Comparison of ENCODE assay signal across 27 mouse cellular contexts in the genomic region with DNA sequence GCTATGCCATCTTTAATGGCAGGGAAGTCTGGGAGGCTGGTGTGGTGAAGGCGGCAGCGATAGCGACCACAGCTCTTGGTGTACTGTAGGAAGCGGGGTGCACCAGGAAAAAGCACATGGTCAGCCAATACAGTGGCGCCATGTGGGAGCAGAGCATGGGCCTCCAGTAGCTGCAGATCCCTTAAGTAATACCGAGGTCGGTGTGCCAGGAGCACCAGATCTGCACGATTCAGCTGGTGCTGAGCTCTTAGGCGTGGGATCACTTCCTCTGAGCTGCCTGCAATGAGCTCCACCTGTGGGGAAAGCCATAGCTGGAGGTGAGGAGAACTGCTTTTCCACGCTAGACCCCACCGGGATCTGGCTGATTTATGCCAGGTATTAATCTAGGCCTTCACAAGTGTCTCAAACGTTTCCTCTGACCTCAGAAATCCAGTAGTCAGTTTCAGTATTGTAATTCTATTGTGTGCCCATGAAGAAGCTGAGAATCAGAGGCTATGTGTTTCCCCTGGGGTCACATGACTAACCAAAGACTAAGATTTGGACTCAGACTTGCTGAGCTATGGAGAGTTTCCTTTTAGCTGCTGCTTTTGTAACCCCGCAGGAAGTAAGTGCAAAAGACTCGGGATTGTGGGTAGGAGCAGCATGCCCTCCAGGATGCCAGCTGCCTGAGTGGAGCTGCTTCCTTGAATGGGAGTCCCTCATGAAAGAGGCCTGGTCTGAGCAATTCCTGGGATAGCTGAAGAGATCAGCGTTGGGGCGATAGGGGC. TPM values are rescaled to one million over a fixed set of nuclear protein-coding genes. Genes with fewer than 3 reads are reported as not detected.
A peak's percentile ranks its signal among the peaks of the same experiment; 100 is the strongest.
DNase-seq lines count a peak whose midpoint lies in the region; ATAC-seq and TF ChIP-seq lines count a peak whose summit lies in the region.
"Had no signal": no experiment of that assay in that cellular context is flagged by ENCODE, and none has a peak within 500 bp of the region (broad histone marks: within the 10 kb centered on the region; RNA-seq: fewer than 3 reads in every experiment).

No protein-coding gene starts in this region.

- intact Hi-C loops in heart, postnatal 25 days (cut with DNase I) = no loop called here

- H3K9me3 ChIP-seq in liver, embryonic 15.5 days (replicated peaks) = no peaks in the 10 kb centered on the region
- H3K9me3 ChIP-seq in liver, embryonic 12.5 days (replicated peaks) = no peaks in the 10 kb centered on the region
- H3K9me3 ChIP-seq: kidney, embryonic 15.5 days; midbrain, embryonic 13.5 days; neural tube, embryonic 13.5 days had no signal

- ATAC-seq in liver, embryonic 15.5 days (ENCODE audit: insufficient read depth) = no peak
- no peak for ATAC-seq in liver, embryonic 12.5 days
- ATAC-seq: inflammation-experienced regulatory T-cells, adult 6 months; midbrain, embryonic 13.5 days had no signal

- peak; percentile 97 for DNase-seq in heart, adult 11 months
- no peak for DNase-seq in heart, postnatal 25 days (ENCODE audit: low spot score)
- DNase-seq in embryo, embryonic 9.5 days (ENCODE audit: extremely low spot score) = no peak
- no peak for DNase-seq in lung, postnatal 10 days
- DNase-seq: cerebellum, adult 9-10 months; heart, adult 2 months; kidney, postnatal 4 days; layer of hippocampus, adult 9-11 months; lung, adult 2 months; lung, postnatal 4 days; right cerebral cortex, postnatal 14 days; spleen, adult 18-20 months; thymus, adult 2 months had no signal

- no peak for TF ChIP-seq POLR2A in cortical plate, adult 2 months (IDR thresholded peaks at IDR 0.05; ENCODE audit: extremely low read depth, insufficient read depth, low read length)

- peaks cover 11% of the 10 kb centered on the region; the same call in 1 of the 2 replicates for H3K79me2 ChIP-seq in macrophage (ENCODE audit: inconsistent target)

- H3K4me3 ChIP-seq in liver, embryonic 15.5 days (replicated peaks) = no peak overlapping the region
- no peak overlapping the region for H3K4me3 ChIP-seq in liver, embryonic 12.5 days
- H3K4me3 ChIP-seq in cortical plate, adult 2 months (ENCODE audit: insufficient read depth, low read length) = no peak overlapping the region
- H3K4me3 ChIP-seq in macrophage (ENCODE audit: inconsistent target) = no peak overlapping the region
- H3K4me3 ChIP-seq: heart, adult 2 months; hindbrain, embryonic 12.5 days; kidney, embryonic 15.5 days; midbrain, embryonic 13.5 days; neural tube, embryonic 13.5 days had no signal

- peaks cover 34% of the 10 kb centered on the region for H3K4me1 ChIP-seq in liver, embryonic 15.5 days (replicated peaks)
- H3K4me1 ChIP-seq in liver, embryonic 12.5 days = peaks cover 22% of the 10 kb centered on the region
- 0 out of 2 replicates have a peak, but pooled peaks cover 1% of the 10 kb centered on the region for H3K4me1 ChIP-seq in cortical plate, adult 2 months (ENCODE audit: control insufficient read depth, insufficient read depth, low read length)

- no peak for TF ChIP-seq CTCF in cortical plate, adult 2 months (IDR thresholded peaks at IDR 0.05; ENCODE audit: extremely low read depth, insufficient read depth, low read length)

- no peaks in the 10 kb centered on the region for H3K27me3 ChIP-seq in liver, embryonic 15.5 days
- H3K27me3 ChIP-seq in liver, embryonic 12.5 days (replicated peaks) = no peaks in the 10 kb centered on the region
- H3K27me3 ChIP-seq: hindbrain, embryonic 12.5 days; kidney, embryonic 15.5 days; midbrain, embryonic 13.5 days; neural tube, embryonic 13.5 days had no signal

- H3K9ac ChIP-seq in liver, embryonic 15.5 days = no peak overlapping the region
- H3K9ac ChIP-seq in liver, embryonic 12.5 days = no peak overlapping the region
- H3K9ac ChIP-seq: hindbrain, embryonic 12.5 days; kidney, embryonic 15.5 days; midbrain, embryonic 13.5 days; neural tube, embryonic 13.5 days had no signal

- H3K36me3 ChIP-seq in liver, embryonic 15.5 days (replicated peaks) = peaks cover 21% of the 10 kb centered on the region
- H3K36me3 ChIP-seq in liver, embryonic 12.5 days = peaks cover 49% of the 10 kb centered on the region
- no peaks in the 10 kb centered on the region for H3K36me3 ChIP-seq in macrophage (ENCODE audit: inconsistent target)

- H3K4me2 ChIP-seq in liver, embryonic 15.5 days = no peak overlapping the region
- no peak overlapping the region for H3K4me2 ChIP-seq in liver, embryonic 12.5 days
- H3K4me2 ChIP-seq: hindbrain, embryonic 12.5 days; kidney, embryonic 15.5 days; midbrain, embryonic 13.5 days; neural tube, embryonic 13.5 days had no signal

- 82% methylated on average over 16 of the region's 16 CpGs for WGBS in liver, embryonic 15.5 days (ENCODE audit: insufficient replicate concordance)
- 87% methylated on average over 16 of the region's 16 CpGs for WGBS in liver, embryonic 12.5 days (ENCODE audit: insufficient replicate concordance)
- 72% methylated on average over 16 of the region's 16 CpGs for WGBS in macrophage (ENCODE audit: missing documents)

- H3K27ac ChIP-seq in liver, embryonic 15.5 days (replicated peaks) = 0 out of 2 replicates have a peak overlapping the region, but pooled peaks have one; percentile 6
- H3K27ac ChIP-seq in liver, embryonic 12.5 days = no peak overlapping the region; the same call in 1 of the 2 replicates
- 0 out of 2 replicates have a peak overlapping the region, but pooled peaks have one; percentile 12 for H3K27ac ChIP-seq in cortical plate, adult 2 months (ENCODE audit: insufficient read depth, low read length)
- peak overlapping the region; percentile 90 for H3K27ac ChIP-seq in macrophage
- H3K27ac ChIP-seq: heart, adult 2 months; hindbrain, embryonic 12.5 days; kidney, embryonic 15.5 days; midbrain, embryonic 13.5 days; neural tube, embryonic 13.5 days had no signal

RNA-seq across cellular contexts. Expression of a gene that starts 5.2 kb away (rescaled TPM):
- 100 to 1,000 TPM; 105 to 111 TPM for total RNA-seq in heart, postnatal 25 days (2021)
- polyA plus RNA-seq in liver, embryonic 15.5 days (2015; fragmentation: Nextera tagmentation; extraction: Ambion mirVana) = 68.8 and 69.0 TPM in 2 replicates
- polyA plus RNA-seq in liver, embryonic 12.5 days (2016; fragmentation: Nextera tagmentation; extraction: Ambion mirVana) = 82.3 and 82.5 TPM in 2 replicates
- 199 and 213 TPM in 2 replicates for polyA plus RNA-seq in cortical plate, adult 2 months (2012; rRNA removed)
- 100 to 1,000 TPM in 3 of 26 experiments, 10 to 100 TPM in 23; 33.4 to 125 (median 65.7) TPM for total RNA-seq in macrophage (2018; cell fraction: chromatin; rRNA removed)
- 100 to 1,000 TPM; 202 to 321 (median 284) TPM for total RNA-seq in macrophage (2018; cell fraction: cytosol; rRNA removed)
- 100 to 1,000 TPM in 10 of 26 experiments, 10 to 100 TPM in 16; 51.7 to 155 (median 92.3) TPM for total RNA-seq in macrophage (2018; cell fraction: nucleus; rRNA removed)
- polyA plus RNA-seq in macrophage (2018) = 249 to 321 TPM (median 295 TPM) in 3 replicates

RNA-seq across cellular contexts. Expression of a gene that starts 5.6 kb away (rescaled TPM):
- total RNA-seq in heart, postnatal 25 days (2021) = not detected
- polyA plus RNA-seq in liver, embryonic 15.5 days (2015; fragmentation: Nextera tagmentation; extraction: Ambion mirVana) = 0.08 and 0.15 TPM in 2 replicates
- 0.14 and 0.30 TPM in 2 replicates for polyA plus RNA-seq in liver, embryonic 12.5 days (2016; fragmentation: Nextera tagmentation; extraction: Ambion mirVana)
- 0.15 and 0.19 TPM in 2 replicates for polyA plus RNA-seq in cortical plate, adult 2 months (2012; rRNA removed)
- total RNA-seq in macrophage (2018; cell fraction: chromatin; rRNA removed) = 1 to 10 TPM in 1 of 26 experiments, under 1 TPM in 24, not detected in 1; 0.23 to 1.0 (median 0.60) TPM
- total RNA-seq in macrophage (2018; cell fraction: cytosol; rRNA removed) = under 1 TPM in 25 of 26 experiments, not detected in 1; 0.04 to 0.41 (median 0.15) TPM
- 1 to 10 TPM in 1 of 26 experiments, under 1 TPM in 24, not detected in 1; 0.22 to 1.1 (median 0.56) TPM for total RNA-seq in macrophage (2018; cell fraction: nucleus; rRNA removed)
- 0.09 to 0.23 TPM (median 0.21 TPM) in 3 replicates for polyA plus RNA-seq in macrophage (2018)
- total RNA-seq: adrenal gland, adult 18-20 months; adrenal gland, postnatal 4 days; gastrocnemius, adult 8-10 months; heart, adult 2 months had no signal
- polyA plus RNA-seq: heart, adult 2 months; heart, embryonic 16.5 days; lung, adult 2 months had no signal

RNA-seq across cellular contexts. Expression of a gene that starts 29.9 kb away (rescaled TPM):
- under 1 TPM; 0.26 to 0.59 TPM for total RNA-seq in heart, postnatal 25 days (2021)
- 0.24 and 0.62 TPM in 2 replicates for polyA plus RNA-seq in liver, embryonic 15.5 days (2015; fragmentation: Nextera tagmentation; extraction: Ambion mirVana)
- polyA plus RNA-seq in liver, embryonic 12.5 days (2016; fragmentation: Nextera tagmentation; extraction: Ambion mirVana) = 0.50 and 0.70 TPM in 2 replicates
- 0.81 and 1.5 TPM in 2 replicates for polyA plus RNA-seq in cortical plate, adult 2 months (2012; rRNA removed)
- total RNA-seq in macrophage (2018; cell fraction: chromatin; rRNA removed) = 1 to 10 TPM in 2 of 26 experiments, not detected in 24; 1.3 TPM
- under 1 TPM in 20 of 26 experiments, not detected in 6; 0.11 to 0.80 (median 0.37) TPM for total RNA-seq in macrophage (2018; cell fraction: cytosol; rRNA removed)
- 1 to 10 TPM in 3 of 26 experiments, under 1 TPM in 1, not detected in 22; 0.82 to 2.4 (median 1.9) TPM for total RNA-seq in macrophage (2018; cell fraction: nucleus; rRNA removed)
- polyA plus RNA-seq in macrophage (2018) = 0.50 to 0.59 TPM in 2 of 3 replicates, not detected in the other
- total RNA-seq: heart, adult 2 months had no signal
- polyA plus RNA-seq: inflammation-experienced regulatory T-cells, adult 6 months; limb, embryonic 11.5 days had no signal

RNA-seq across cellular contexts. Expression of a gene that starts 33.2 kb away (rescaled TPM):
- total RNA-seq in heart, postnatal 25 days (2021) = 1 to 10 TPM; 3.3 to 4.1 TPM
- polyA plus RNA-seq in liver, embryonic 15.5 days (2015; fragmentation: Nextera tagmentation; extraction: Ambion mirVana) = 1.6 and 1.7 TPM in 2 replicates
- 2.8 and 3.6 TPM in 2 replicates for polyA plus RNA-seq in liver, embryonic 12.5 days (2016; fragmentation: Nextera tagmentation; extraction: Ambion mirVana)
- polyA plus RNA-seq in cortical plate, adult 2 months (2012; rRNA removed) = 11.8 and 12.6 TPM in 2 replicates
- total RNA-seq in macrophage (2018; cell fraction: chromatin; rRNA removed) = 1 to 10 TPM in 19 of 26 experiments, under 1 TPM in 1, not detected in 6; 0.66 to 7.7 (median 2.6) TPM
- total RNA-seq in macrophage (2018; cell fraction: cytosol; rRNA removed) = 1 to 10 TPM; 1.6 to 6.0 (median 3.1) TPM
- total RNA-seq in macrophage (2018; cell fraction: nucleus; rRNA removed) = 10 to 100 TPM in 1 of 26 experiments, 1 to 10 TPM in 21, under 1 TPM in 1, not detected in 3; 0.97 to 10.3 (median 4.2) TPM
- 1.2 to 2.8 TPM (median 2.0 TPM) in 3 replicates for polyA plus RNA-seq in macrophage (2018)

RNA-seq across cellular contexts. Expression of a gene that starts 33.4 kb away (rescaled TPM):
- 10 to 100 TPM; 88.4 to 93.0 TPM for total RNA-seq in heart, postnatal 25 days (2021)
- polyA plus RNA-seq in liver, embryonic 15.5 days (2015; fragmentation: Nextera tagmentation; extraction: Ambion mirVana) = 30.1 and 33.6 TPM in 2 replicates
- polyA plus RNA-seq in liver, embryonic 12.5 days (2016; fragmentation: Nextera tagmentation; extraction: Ambion mirVana) = 48.7 and 53.0 TPM in 2 replicates
- 51.6 and 54.9 TPM in 2 replicates for polyA plus RNA-seq in cortical plate, adult 2 months (2012; rRNA removed)
- 100 to 1,000 TPM in 22 of 26 experiments, 10 to 100 TPM in 4; 50.3 to 433 (median 216) TPM for total RNA-seq in macrophage (2018; cell fraction: chromatin; rRNA removed)
- 100 to 1,000 TPM in 5 of 26 experiments, 10 to 100 TPM in 21; 37.1 to 112 (median 63.3) TPM for total RNA-seq in macrophage (2018; cell fraction: cytosol; rRNA removed)
- 100 to 1,000 TPM in 11 of 26 experiments, 10 to 100 TPM in 15; 38.1 to 184 (median 91.0) TPM for total RNA-seq in macrophage (2018; cell fraction: nucleus; rRNA removed)
- polyA plus RNA-seq in macrophage (2018) = 61.1 to 130 TPM (median 82.9 TPM) in 3 replicates
